Mouse (Mus musculus) forebrain, embryonic 16.5 days (tissue): Measurements from ENCODE around the gene Abca15. TPM values are rescaled to one million over a fixed set of nuclear protein-coding genes. Genes with fewer than 3 reads are reported as not detected.
A peak's percentile ranks its signal among the peaks of the same experiment; 100 is the strongest.
"Not testable (repeated sequence)": the region's sequence is repeated elsewhere in the genome, so short reads cannot be mapped to it uniquely, and the experiment has no call there.

Source experiments
- ATAC-seq: fragments of 200-750 bp; cut with Nextera tagmentation; 2 replicates; pipeline ENCODE4 v1.8.0; 2017; ENCODE audit warnings: mild to moderate bottlenecking, moderate library complexity
- H3K27ac ChIP-seq: fragments of 300-500 bp; sonication (generic); 2 replicates; pipeline ENCODE4 v1.5.1; 2014; ENCODE audit warnings: low read length, control low read depth
- H3K27me3 ChIP-seq: fragments of 300-500 bp; sonication (generic); replicated peaks from 2 replicates; pipeline ENCODE4 v1.6.1; 2014; ENCODE audit warnings: low read length; ENCODE audit not compliant: control insufficient read depth, insufficient read depth
- H3K36me3 ChIP-seq: fragments of 300-500 bp; sonication (generic); 2 replicates; pipeline ENCODE4 v1.6.1; 2014; ENCODE audit not compliant: control insufficient read depth, insufficient read depth
- H3K4me1 ChIP-seq: fragments of 300-500 bp; sonication (generic); replicated peaks from 2 replicates; pipeline ENCODE4 v1.6.1; 2014; ENCODE audit warnings: low read length; ENCODE audit not compliant: control insufficient read depth, insufficient read depth
- H3K4me2 ChIP-seq: fragments of 300-500 bp; sonication (generic); 2 replicates; pipeline ENCODE4 v1.6.1; 2014; ENCODE audit warnings: mild to moderate bottlenecking, low read length, control low read depth
- H3K4me3 ChIP-seq: fragments of 300-500 bp; sonication (generic); replicated peaks from 2 replicates; pipeline ENCODE4 v1.5.1; 2014; ENCODE audit warnings: mild to moderate bottlenecking, low read length, control low read depth
- H3K9ac ChIP-seq: fragments of 300-500 bp; sonication (generic); replicated peaks from 2 replicates; pipeline ENCODE4 v1.6.1; 2014; ENCODE audit warnings: low read depth, low read length, control low read depth
- H3K9me3 ChIP-seq: fragments of 300-500 bp; sonication (generic); 2 replicates; pipeline ENCODE4 v1.6.1; 2016; ENCODE audit warnings: low read length; ENCODE audit not compliant: control insufficient read depth
- WGBS: fragments of 180-500 bp; shearing (Covaris S2); extraction: QIAGEN DNeasy Blood & Tissue Kit; methylation state at CpG from one replicate; pipeline ENCODE4 v1.1.7; 2014; 5-methylcytosine and 5-hydroxymethylcytosine counted together
- polyA plus RNA-seq: library from polyadenylated mRNA; unstranded; fragments of >200 nt; fragmentation: Nextera tagmentation; extraction: Ambion mirVana; gene quantifications from 2 replicates; pipeline ENCODE4 v1.2.1, GENCODE M21; 2015

The Abca15 gene
- not detected in 2 replicates for polyA plus RNA-seq

DNA sequence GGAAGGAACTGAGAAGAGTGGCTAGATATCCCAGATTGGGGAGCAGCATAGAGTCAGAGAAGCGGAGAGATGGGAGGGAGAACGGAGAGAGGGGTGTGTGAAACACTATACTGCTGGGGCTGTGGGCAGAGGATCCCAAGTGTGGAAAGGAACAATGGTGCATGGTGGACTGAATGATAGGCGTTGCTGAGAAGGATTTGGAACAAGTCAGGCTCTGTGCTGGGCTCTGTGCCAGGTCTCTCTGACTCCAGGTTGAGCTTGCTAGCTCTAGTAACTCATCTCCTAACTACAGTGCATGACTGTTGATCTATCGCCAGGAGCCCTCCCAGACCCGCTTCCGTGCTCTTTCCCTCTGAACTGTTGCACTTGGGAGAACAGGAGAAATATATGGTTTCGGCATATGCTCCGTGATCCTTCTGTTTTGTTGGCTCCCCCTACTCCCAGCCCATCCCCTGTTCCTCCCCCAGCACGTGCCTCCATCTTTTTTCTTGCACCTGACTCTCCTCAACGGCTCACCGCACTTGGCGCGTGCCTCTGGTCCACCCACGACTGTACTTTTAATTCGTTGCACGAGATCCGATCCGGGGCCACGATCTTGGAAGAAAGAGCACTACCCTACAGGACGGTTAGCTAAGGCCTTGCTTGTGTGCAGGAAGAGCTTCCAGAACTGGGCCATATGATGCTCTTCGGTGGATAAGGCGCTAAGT is at the start of gene Abca15:
TSS of gene Abca15 (plus strand) at position 584 of the 707 bp plus-strand sequence.
- 76% methylated on average over 22 of the region's 22 CpGs for WGBS
- H3K4me2 ChIP-seq = peak within 1 kb of the TSS; percentile 37
- no peaks in the 10 kb centered on the region for H3K27me3 ChIP-seq
- no peaks in the 10 kb centered on the region for H3K9me3 ChIP-seq
- H3K27ac ChIP-seq = no peak within 1 kb of the TSS
- ATAC-seq = peak; percentile 49; the same call in 1 of the 2 replicates
- H3K4me1 ChIP-seq = peaks cover 7% of the 10 kb centered on the region
- H3K4me3 ChIP-seq = no peak within 1 kb of the TSS; the same call in 1 of the 2 replicates
- H3K36me3 ChIP-seq = no peaks in the 10 kb centered on the region
- no peak within 1 kb of the TSS for H3K9ac ChIP-seq

DNA sequence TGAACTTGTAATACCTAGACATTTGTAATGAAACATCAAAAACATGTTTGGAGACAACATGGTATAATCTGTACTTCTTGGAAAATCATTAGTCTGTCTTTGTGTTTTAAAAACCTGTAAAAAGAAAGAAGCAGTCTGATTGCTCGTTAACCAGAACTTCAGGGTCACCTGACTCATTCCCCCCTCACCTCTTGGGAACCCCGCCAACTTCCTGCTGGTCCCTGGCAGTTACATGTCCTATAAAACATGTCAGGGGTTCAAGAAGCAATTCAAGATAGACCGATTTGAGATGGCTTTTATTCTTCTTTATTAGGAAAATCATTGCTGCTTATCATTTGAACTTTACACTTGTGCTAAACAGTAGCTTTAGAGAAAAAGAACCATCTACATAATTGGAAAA is 43.2 kb upstream of the Abca15 start:
- Histone ChIP-seq H3K4me1 (no peaks in the 10 kb centered on the region), H3K9me3 (no peaks in the 10 kb centered on the region), H3K4me3 (no peak overlapping the region), H3K36me3 (no peaks in the 10 kb centered on the region), H3K27me3 (no peaks in the 10 kb centered on the region), H3K27ac (no peak overlapping the region), H3K4me2 (no peak overlapping the region), H3K9ac (no peak overlapping the region)
- WGBS = 44% methylated on average over 3 of the region's 3 CpGs
- no peak for ATAC-seq

DNA sequence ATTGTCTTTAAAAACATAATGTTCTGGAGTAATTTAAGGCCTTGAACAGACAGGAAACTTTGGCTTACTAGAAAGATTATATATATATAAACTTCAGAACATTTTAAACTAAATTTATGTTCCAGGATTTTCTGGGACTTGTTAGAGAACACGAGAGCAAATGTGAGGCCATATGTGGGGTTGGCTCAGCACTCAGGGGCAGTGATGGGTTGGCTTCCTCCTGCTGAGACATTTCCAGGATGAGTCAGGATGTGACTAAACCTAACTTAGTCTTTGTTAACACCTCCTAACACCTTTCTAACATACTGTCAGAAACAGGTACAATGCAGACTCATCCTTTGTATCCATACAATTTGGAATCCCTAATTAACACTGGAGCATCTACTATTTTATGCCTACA is 12.4 kb upstream of the Abca15 start:
- no peak overlapping the region for H3K9ac ChIP-seq
- 68% methylated on average over 1 of the region's 1 CpGs for WGBS
- no peak overlapping the region for H3K4me2 ChIP-seq
- H3K27ac ChIP-seq = no peak overlapping the region
- H3K9me3 ChIP-seq = no peaks in the 10 kb centered on the region
- ATAC-seq = no peak
- H3K36me3 ChIP-seq = no peaks in the 10 kb centered on the region
- H3K27me3 ChIP-seq = no peaks in the 10 kb centered on the region
- H3K4me1 ChIP-seq = no peaks in the 10 kb centered on the region
- no peak overlapping the region for H3K4me3 ChIP-seq

DNA sequence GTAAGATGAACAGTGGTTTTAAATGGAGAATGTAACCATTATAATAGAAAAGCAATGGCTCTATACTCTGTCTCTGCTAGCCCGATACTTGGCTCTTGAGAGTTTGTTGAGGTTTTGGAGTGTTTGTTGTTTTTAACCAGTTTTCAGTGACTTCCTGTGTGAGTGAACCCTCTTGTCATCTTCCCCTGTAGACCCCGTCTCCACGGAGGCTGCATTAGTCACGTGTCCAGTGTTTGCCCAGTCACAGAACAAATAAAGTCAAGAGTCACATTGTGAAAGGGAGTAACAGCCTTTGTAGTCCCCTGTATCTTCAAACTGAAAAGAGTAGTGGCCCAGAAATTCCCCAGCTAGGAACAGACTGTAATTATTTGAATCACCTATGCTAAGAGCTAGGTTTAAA is 5.5 kb upstream of the Abca15 start:
- no peak for ATAC-seq
- no peaks in the 10 kb centered on the region for H3K9me3 ChIP-seq
- no peak overlapping the region for H3K27ac ChIP-seq
- peaks cover 4% of the 10 kb centered on the region; the same call in 1 of the 2 replicates for H3K4me1 ChIP-seq
- H3K36me3 ChIP-seq = no peaks in the 10 kb centered on the region
- no peak overlapping the region for H3K4me2 ChIP-seq
- H3K27me3 ChIP-seq = no peaks in the 10 kb centered on the region
- H3K9ac ChIP-seq = no peak overlapping the region
- no peak overlapping the region for H3K4me3 ChIP-seq
- 60% methylated on average over 4 of the region's 4 CpGs for WGBS

DNA sequence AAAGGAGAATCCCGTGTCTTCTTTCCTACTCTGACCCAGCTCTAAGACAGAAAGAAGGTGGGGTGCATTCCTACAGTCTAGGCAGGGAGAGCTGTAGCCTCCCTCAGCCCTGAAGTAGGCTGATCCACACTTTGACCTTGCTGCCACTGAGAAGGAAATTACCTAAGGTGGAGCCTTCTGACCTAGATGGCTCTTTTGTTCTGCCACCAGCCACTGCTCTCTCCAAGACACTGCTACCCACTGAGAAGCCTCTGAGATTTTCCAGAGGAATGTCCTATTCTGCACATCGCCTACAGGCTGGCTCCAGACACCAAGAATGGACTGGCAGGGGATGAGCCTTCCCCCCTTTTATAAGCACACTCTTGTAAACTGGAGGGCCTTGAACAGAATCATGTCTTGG is 2.6 kb upstream of the Abca15 start:
- not testable (repeated sequence) for H3K36me3 ChIP-seq, H3K9ac ChIP-seq, ATAC-seq, H3K9me3 ChIP-seq, H3K4me3 ChIP-seq, H3K4me1 ChIP-seq, H3K4me2 ChIP-seq, H3K27me3 ChIP-seq, H3K27ac ChIP-seq
- 72% methylated on average over 2 of the region's 2 CpGs for WGBS

DNA sequence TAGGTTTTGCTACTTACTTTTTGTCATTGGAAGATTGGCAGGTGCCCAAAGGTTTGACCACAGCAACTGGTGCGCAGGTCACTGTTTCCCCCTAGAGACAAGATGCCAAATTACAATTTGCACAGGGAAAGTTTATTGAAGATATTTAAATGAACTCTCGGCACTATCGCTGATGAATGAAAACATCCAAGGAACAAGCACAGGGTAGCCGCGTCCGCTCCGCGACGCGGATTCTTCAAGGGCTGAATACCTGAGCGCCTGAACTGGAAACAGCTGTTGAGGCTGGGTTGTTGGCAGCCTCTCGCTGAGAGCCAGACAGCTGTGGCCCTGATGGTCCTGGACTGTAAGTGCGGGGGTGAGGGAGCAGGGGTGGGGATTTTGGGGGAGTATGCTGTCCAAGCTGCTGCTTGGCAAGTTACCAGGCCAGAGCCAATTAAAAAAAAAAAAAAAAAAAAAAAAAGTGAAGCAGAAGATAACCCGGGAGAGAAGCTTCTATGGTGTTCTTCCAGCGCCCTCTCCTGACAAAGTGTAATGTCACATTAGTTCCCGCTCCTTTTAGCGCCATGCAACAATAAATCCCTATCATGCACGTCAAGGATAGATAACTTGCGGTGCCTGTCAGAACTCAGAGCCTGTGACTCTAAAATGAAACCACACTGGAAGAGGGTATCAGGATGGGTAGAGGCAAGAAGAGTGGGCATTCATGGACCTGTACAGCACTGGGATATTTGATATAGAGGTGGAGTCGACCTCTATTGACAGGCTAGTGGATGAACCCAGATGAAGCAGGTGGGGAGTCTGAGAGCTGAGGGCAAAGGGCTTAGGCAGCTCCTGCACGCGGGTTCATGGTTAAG is 1.0 kb upstream of the Abca15 start:
- H3K9me3 ChIP-seq = no peaks in the 10 kb centered on the region
- H3K4me2 ChIP-seq = peak overlapping the region; percentile 37
- peak overlapping the region; percentile 6; the same call in 1 of the 2 replicates for H3K4me3 ChIP-seq
- peaks cover 7% of the 10 kb centered on the region for H3K4me1 ChIP-seq
- no peaks in the 10 kb centered on the region for H3K27me3 ChIP-seq
- H3K27ac ChIP-seq = no peak overlapping the region
- ATAC-seq = peak; percentile 58; the same call in 1 of the 2 replicates
- 12% methylated on average over 22 of the region's 22 CpGs for WGBS
- no peak overlapping the region for H3K9ac ChIP-seq
- no peaks in the 10 kb centered on the region for H3K36me3 ChIP-seq

DNA sequence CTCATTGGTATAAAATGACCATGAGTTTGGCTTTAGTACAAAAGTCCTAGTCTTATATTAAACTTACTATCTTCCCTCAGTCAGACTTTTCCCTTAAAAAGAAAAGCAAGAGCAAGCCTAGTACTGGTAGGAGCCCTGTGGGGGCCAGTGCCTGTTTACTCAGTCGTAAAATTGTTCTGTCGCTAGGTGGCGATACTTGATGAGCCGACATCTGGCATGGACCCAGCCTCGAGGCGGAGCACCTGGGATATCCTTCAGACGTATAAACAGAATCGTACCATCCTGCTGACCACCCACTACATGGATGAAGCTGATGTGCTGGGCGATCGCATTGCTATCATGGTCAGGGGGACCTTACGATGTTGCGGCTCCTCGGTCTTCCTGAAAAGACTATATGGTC is 32.7 kb downstream of the Abca15 start:
- Histone ChIP-seq H3K27me3 (no peaks in the 10 kb centered on the region), H3K27ac (no peak overlapping the region), H3K4me3 (no peak overlapping the region), H3K4me2 (no peak overlapping the region), H3K4me1 (no peaks in the 10 kb centered on the region), H3K9ac (no peak overlapping the region), H3K9me3 (no peaks in the 10 kb centered on the region), H3K36me3 (no peaks in the 10 kb centered on the region)
- whole genome bisulfite sequencing = 37% methylated on average over 13 of the region's 13 CpGs
- ATAC-seq = no peak

DNA sequence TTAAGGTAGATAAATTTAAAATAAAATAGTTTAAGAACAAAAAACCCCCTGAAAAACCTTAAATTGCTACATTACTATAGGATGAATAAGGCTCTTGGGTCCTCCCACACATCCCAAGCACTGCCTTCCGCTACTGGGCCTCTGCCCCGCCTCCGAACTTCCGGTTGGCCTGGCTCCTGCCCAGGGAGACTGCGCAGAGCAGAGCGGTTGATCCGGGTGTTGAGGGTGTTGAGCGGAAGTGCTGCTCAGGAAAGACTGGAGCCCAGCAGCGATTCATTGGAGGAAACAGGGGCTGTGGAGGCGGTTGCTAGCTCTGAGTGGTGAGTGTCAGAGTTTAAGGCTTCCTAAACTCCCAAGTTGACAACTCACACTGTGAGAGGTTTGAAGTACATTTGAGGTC is 81.0 kb downstream of the Abca15 start, which contains the start of gene Abca16:
TSS of gene Abca16 (plus strand) at position 201 of the 400 bp plus-strand sequence.
- H3K36me3 ChIP-seq = no peaks in the 10 kb centered on the region
- no peaks in the 10 kb centered on the region for H3K9me3 ChIP-seq
- H3K4me3 ChIP-seq = no peak within 1 kb of the TSS
- H3K27ac ChIP-seq = no peak within 1 kb of the TSS
- no peak within 1 kb of the TSS for H3K9ac ChIP-seq
- 82% methylated on average over 10 of the region's 10 CpGs for WGBS
- H3K4me2 ChIP-seq = no peak within 1 kb of the TSS
- no peaks in the 10 kb centered on the region for H3K27me3 ChIP-seq
- H3K4me1 ChIP-seq = no peaks in the 10 kb centered on the region
- no peak for ATAC-seq

DNA sequence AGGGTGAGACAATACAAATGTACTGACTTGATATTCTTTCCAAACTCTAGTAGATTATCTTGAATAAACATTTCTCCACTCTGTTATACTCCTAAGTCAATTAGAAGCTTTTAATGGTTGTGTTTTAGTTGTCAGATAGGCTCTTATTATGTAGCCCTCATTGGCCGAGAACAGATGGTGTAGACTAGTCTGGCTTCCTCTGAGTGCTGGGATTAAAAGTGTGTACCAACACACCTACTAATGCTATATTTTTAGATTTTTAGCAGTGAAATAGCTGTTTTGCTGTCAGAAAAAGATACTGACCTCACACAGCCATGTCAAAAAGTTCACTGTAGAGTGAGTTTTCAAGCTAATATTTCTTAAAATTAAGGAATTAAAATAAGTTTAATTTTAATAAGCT is 83.9 kb downstream of the Abca15 start:
- H3K9me3 ChIP-seq = no peaks in the 10 kb centered on the region
- H3K36me3 ChIP-seq = no peaks in the 10 kb centered on the region
- no peak overlapping the region for H3K9ac ChIP-seq
- no peak overlapping the region for H3K27ac ChIP-seq
- no peak overlapping the region for H3K4me2 ChIP-seq
- 93% methylated on average over 1 of the region's 1 CpGs for WGBS
- no peaks in the 10 kb centered on the region for H3K4me1 ChIP-seq
- H3K4me3 ChIP-seq = no peak overlapping the region
- no peaks in the 10 kb centered on the region for H3K27me3 ChIP-seq
- no peak for ATAC-seq
